Mouse (Mus musculus) fibroblast of lung, adult 2 months (primary cell): ENCODE data around the gene Selenov.
A peak's percentile ranks its signal among the peaks of the same experiment; 100 is the strongest.

ENCODE experiments used
- DNase-seq: peaks from one replicate; pipeline ENCODE4 v3.0.0-alpha.2; 2011; ENCODE audit warnings: low read depth

Selenov gene

GRCm38 (mm10) chr7:28290638-28291590 is at the start of gene Selenov:
TSS of gene Selenov (minus strand) at chr7:28291186.
- DNase-seq = no peak

- peak; percentile 63 for DNase-seq
Measured at GRCm38 (mm10) chr7:28339213-28339917, 48.4 kb upstream of the Selenov start.

DNA sequence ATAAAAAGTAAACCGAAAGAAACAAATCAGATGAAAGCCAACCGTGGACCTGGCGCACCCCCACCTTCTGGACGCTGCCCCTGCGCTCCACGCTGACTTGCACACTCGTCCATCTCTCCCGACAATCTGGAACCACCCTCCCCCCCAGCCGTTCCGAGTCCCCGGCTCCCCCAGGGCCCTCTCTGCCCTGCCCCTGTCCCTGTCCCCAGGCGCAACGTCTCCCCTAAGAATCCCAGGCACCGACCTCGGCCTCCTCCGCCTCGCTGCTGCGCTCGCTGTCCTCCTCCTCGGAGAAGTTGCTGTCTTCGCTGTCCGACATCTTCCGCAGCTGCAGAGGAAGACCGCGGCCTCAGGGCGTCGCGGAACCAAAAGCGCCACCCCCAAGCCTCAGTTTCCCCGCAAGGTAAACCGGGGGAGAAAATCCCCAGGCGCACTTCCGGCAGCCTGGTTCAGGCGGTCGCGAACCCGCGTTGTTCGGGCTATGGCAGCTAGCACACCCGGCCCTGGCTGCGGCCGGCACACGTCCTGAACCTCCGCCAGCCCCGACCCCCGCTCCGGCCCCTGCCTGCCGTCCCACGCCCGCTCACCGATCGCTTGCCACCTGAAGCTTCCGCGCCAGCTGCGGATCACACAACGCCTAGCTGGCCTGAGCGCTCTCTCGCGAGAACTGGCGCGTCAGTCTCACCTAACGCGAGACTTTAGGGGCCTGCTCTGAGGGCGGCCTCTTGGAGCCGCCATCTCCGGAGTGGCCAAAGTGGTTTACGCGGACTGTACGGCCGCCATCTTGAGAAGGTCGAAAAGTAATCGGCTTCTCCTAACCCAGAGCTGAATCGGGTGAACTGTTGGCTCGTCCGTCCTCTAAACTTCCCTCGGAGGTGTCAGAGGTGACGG is 47.4 kb upstream of the Selenov start, which contains the start of gene Supt5:
Gene Supt5 (minus strand): TSS at position 639 of the 891 bp plus-strand sequence.
- peak; percentile 95 for DNase-seq

DNA sequence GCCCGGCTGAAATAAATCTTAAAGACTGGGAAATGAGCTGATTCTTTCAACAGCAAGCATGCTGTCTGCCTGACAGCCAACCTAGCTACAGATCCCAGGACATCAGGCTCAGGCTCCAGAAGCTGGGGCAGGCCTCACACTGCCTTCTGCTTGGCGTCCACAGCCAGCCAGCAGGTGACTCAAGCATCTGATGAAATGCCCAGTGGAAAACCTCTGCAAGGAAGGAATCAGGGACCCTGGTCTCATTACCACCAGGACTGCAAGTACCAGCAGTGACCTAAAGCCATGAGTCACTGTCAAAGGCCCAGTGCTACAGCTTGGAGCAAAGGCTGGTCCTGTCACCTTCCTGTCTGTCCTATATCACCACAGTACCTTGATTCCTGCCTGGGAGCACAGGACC is 44.5 kb upstream of the Selenov start:
- no peak for DNase-seq

GRCm38 (mm10) chr7:28334534-28334933 is 43.5 kb upstream of the Selenov start:
- DNase-seq = no peak

- DNase-seq = no peak
Measured at GRCm38 (mm10) chr7:28328260-28328659, 37.3 kb upstream of the Selenov start.

DNA sequence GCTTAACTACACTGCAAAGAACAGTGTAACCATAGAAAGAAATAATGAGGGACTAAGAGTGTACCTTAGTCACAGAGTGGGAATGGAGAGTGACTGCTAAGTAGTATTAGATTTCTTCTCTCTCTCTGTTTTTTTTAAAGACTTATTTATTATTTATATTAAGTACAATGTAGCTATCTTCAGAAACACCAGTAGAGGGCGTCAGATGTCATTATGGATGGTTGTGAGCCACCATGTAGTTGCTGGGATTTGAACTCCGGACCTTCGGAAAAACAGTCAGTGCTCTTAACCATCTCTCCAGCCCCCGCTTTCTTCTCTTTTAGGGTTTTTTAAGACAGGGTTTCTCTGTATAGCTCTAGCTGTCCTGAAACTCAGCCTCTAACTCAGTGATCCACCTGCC is 35.5 kb upstream of the Selenov start:
- no peak for DNase-seq

GRCm38 (mm10) chr7:28325293-28325692 is 34.3 kb upstream of the Selenov start:
- DNase-seq = no peak

DNA sequence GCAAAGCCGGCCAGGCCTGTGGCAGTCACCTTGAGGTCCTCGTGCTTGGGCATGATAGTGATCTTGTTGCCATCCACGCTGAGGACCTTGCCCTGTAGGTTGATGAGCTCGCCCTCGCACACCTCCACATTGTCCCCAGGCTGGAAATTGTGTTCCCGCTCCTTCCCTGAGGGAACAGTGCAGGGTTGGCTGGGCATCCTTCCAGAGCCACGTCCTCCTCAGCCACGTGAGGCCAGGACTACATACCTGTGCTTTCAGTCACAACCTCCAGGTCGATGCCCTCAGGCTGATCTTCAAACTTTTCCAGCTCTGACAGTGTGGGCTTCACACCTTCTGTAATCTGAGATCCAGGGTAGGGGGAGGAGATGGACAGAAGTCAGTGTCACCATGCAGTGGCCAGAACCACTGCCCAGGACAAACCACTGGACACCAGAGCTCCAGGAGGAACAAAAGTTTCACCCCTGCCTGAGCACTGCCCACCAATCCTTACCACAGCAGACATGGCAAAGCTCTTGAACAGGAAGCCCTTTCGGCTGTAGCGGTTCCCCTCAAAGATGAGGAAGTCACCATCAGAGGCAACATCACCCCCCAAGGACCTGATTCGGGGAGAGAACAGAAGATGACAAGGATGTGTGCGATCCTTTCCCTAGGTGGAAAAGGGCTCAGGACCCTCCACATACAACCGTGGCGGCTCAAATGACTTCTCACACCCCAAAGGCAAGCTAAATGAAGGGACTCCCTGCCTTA is 31.2 kb upstream of the Selenov start:
- DNase-seq = no peak

GRCm38 (mm10) chr7:28318714-28319113 is 27.7 kb upstream of the Selenov start:
- no peak for DNase-seq

DNA sequence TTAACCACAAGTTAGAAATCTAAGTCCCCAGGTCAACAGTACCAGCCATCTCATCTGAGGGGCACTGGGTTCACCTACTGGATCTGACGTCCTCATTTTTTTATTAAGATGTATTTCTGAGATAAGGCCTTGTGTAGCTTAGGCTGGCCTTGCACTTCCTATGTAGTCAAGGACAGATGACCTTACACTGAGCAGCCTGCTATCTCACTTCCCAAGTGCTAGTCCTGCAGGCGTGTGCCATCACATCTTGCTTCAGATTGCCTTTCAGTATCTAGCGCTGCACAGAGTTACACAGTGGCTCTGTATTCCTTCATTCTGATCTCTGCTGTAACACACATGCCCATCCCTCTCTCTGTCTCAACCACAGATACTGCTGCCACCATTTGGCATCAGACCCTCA is 27.1 kb upstream of the Selenov start:
- DNase-seq = no peak

- DNase-seq = peak; percentile 94
Measured at GRCm38 (mm10) chr7:28311926-28312543, 21.0 kb upstream of the Selenov start, which contains the start of gene Timm50. TSS of gene Timm50 (minus strand) at chr7:28312072.

- no peak for DNase-seq
Measured at GRCm38 (mm10) chr7:28311151-28311925, 20.4 kb upstream of the Selenov start.

GRCm38 (mm10) chr7:28309737-28310136 is 18.8 kb upstream of the Selenov start:
- DNase-seq = no peak

- DNase-seq = no peak
Measured at GRCm38 (mm10) chr7:28306216-28306615, 15.2 kb upstream of the Selenov start.

DNA sequence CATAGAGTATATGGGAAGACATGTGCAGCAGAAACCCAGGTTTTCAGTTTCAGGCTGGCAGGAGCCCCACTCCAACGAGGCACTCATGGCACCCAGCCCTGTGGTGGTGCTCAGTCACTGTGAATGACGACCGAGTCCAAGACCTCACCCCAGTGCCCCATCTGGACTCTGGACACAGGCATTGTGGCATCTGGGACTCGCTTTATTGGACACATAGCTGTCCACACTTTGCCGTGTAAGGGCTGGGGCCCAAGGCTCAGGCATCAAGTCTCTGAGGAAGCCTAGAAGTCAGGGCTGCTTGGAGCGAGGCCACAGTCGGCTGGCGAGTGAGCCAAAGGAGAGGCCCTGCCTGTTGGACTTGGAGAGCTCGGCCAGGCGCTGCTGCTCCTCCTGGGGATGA is 14.7 kb upstream of the Selenov start:
- no peak for DNase-seq

DNA sequence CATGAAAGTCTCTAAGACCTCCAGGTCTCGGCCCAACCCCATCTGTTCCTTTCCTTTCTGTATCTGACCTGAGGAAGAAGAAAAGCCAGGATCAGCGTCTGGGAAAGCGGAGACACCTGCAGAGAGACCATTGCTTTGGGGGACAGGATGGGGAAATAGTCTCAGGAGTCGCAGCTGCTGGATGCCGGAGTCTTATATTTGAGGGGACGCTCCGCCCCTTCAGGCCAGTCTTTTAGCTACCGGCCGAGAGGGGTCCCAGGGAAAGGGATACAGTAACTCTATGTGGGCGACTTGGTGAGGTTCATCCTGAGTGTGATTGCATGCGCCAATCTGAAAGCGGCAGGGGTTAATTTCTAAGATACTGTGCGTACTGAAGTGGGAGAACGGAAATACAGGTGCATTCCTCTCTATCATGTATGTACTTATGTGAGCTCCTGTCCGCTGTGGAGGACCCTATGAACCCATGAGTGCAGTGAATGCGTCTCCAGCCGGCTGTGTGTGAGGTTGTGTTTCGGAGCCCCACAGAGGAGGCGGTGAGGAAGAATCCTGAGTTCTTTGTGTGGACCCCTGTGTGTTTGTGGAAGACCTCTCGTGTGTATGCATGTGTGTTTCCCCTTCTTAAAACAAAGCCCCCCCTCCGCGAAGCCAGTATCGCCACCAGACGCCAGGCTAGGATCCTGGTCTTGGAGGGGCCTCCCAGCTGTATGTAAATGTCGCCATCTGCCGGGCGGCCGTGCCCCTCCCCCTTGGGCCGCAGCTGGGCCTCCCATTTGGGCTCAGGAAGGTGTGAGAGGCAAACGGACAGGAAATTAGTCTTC is 10.8 kb upstream of the Selenov start, which contains the start of gene Dll3:
Gene Dll3 (minus strand): TSS at position 623 of the 818 bp plus-strand sequence.
- no peak for DNase-seq

- DNase-seq = peak; percentile 20
Measured at GRCm38 (mm10) chr7:28298837-28299625, 8.0 kb upstream of the Selenov start.
